Comparison of ENCODE assay signal across 12 mouse cellular contexts in the genomic region with DNA sequence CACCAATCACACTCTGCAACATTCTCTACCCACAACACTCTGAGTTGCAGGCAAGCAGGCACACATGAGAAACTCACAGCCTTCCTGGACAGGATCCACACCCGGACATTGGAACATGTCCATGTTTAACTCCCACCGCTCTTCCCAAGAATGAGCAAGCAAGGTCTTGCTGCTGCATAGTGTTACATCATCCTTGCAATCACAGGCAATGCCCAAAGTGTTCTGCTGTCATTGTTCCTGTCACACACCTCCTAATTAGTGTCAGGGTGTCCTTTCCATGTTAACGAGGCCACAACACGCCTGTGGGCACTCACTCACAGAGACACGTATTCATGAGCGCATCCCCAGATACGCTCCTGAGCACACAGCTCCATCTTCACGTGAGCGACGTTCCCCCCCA.
DNase-seq lines count a peak whose midpoint lies in the region; ATAC-seq and TF ChIP-seq lines count a peak whose summit lies in the region.
"Had no signal": no experiment of that assay in that cellular context is flagged by ENCODE, and none has a peak within 500 bp of the region (broad histone marks: within the 10 kb centered on the region; RNA-seq: fewer than 3 reads in every experiment).

No protein-coding gene starts in this region.

- TF ChIP-seq CTCF in lung, postnatal 0 days (IDR thresholded peaks at IDR 0.05): no peak
- TF ChIP-seq CTCF in lung, adult 2 months (IDR thresholded peaks at IDR 0.05; ENCODE audit: insufficient read depth, low read length): no peak
- no peak for TF ChIP-seq CTCF in cortical plate, adult 2 months (IDR thresholded peaks at IDR 0.05; ENCODE audit: extremely low read depth, insufficient read depth, low read length)

- peak; percentile 72 for ATAC-seq in frontal cortex, adult (ENCODE audit: low TSS enrichment)
- peak; percentile 46 for ATAC-seq in lung, postnatal 0 days
- ATAC-seq: intestine, embryonic 15.5 days had no signal

- TF ChIP-seq POLR2A in lung, adult 2 months (IDR thresholded peaks at IDR 0.05; ENCODE audit: borderline replicate concordance, extremely low read depth, low read depth, low read length): no peak
- 0 out of 2 replicates have a peak, but pooled peaks have one; percentile 4 for TF ChIP-seq POLR2A in cortical plate, adult 2 months (IDR thresholded peaks at IDR 0.05; ENCODE audit: extremely low read depth, insufficient read depth, low read length)

- H3K27me3 ChIP-seq in lung, postnatal 0 days (replicated peaks; ENCODE audit: insufficient read depth, low read length): no peaks in the 10 kb centered on the region
- H3K27me3 ChIP-seq: CH12.LX; intestine, embryonic 15.5 days; liver, embryonic 15.5 days had no signal

- no peaks in the 10 kb centered on the region for H3K9me3 ChIP-seq in lung, postnatal 0 days (ENCODE audit: low read length)
- H3K9me3 ChIP-seq: intestine, embryonic 15.5 days; liver, embryonic 15.5 days had no signal

- DNase-seq in frontal cortex, postnatal 14 days (ENCODE audit: low spot score in 2 of 2): no peak
- DNase-seq in lung, postnatal 0 days (ENCODE audit: low spot score): peak; percentile 30
- DNase-seq in lung, adult 2 months: no peak
- peak; percentile 49 to 67 for DNase-seq in right cerebral cortex, adult 2 months (ENCODE audit: low spot score in 2 of 2)
- no peak for DNase-seq in cerebellum, adult 8-10 months
- DNase-seq: kidney, postnatal 4 days; midbrain, embryonic 14.5 days had no signal

- H3K9ac ChIP-seq in lung, postnatal 0 days (replicated peaks; ENCODE audit: low read depth): no peak overlapping the region
- H3K9ac ChIP-seq: intestine, embryonic 15.5 days; liver, embryonic 15.5 days had no signal

- H3K27ac ChIP-seq in lung, postnatal 0 days (ENCODE audit: low read length): no peak overlapping the region
- H3K27ac ChIP-seq in cortical plate, adult 2 months (ENCODE audit: insufficient read depth, low read length): no peak overlapping the region
- H3K27ac ChIP-seq: intestine, embryonic 15.5 days; liver, embryonic 15.5 days had no signal

- 69% methylated on average over 10 of the region's 10 CpGs for WGBS in lung, postnatal 0 days
- 69% methylated on average over 10 of the region's 10 CpGs for WGBS in lung, adult 2 months

- H3K4me2 ChIP-seq in lung, postnatal 0 days (replicated peaks; ENCODE audit: low read depth, low read length): no peak overlapping the region
- H3K4me2 ChIP-seq: intestine, embryonic 15.5 days; liver, embryonic 15.5 days had no signal

- no peak overlapping the region for H3K4me3 ChIP-seq in lung, postnatal 0 days (ENCODE audit: low read depth, low read length)
- no peak overlapping the region for H3K4me3 ChIP-seq in lung, adult 2 months (replicated peaks; ENCODE audit: extremely low read depth, low read depth, low read length)
- no peak overlapping the region for H3K4me3 ChIP-seq in cortical plate, adult 2 months (ENCODE audit: insufficient read depth, low read length)
- H3K4me3 ChIP-seq: intestine, embryonic 15.5 days; liver, embryonic 15.5 days had no signal

- H3K36me3 ChIP-seq in lung, postnatal 0 days (ENCODE audit: insufficient read depth, low read length): no peaks in the 10 kb centered on the region
- H3K36me3 ChIP-seq: intestine, embryonic 15.5 days; liver, embryonic 15.5 days had no signal

- H3K4me1 ChIP-seq in lung, postnatal 0 days (ENCODE audit: insufficient read depth, low read depth, low read length): no peaks in the 10 kb centered on the region
- H3K4me1 ChIP-seq in lung, adult 2 months (ENCODE audit: control insufficient read depth, insufficient read depth, low read length): no peaks in the 10 kb centered on the region
- peaks cover 7% of the 10 kb centered on the region for H3K4me1 ChIP-seq in cortical plate, adult 2 months (ENCODE audit: control insufficient read depth, insufficient read depth, low read length)
- H3K4me1 ChIP-seq: intestine, embryonic 15.5 days; liver, embryonic 15.5 days had no signal

- TF ChIP-seq EP300 in lung, postnatal 0 days (IDR thresholded peaks at IDR 0.05): no peak

Comparison
In these comparisons a context has a peak if more than half of its experiments do, and no peak if none do; other contexts are left out.
1. DNase-seq: peak in lung, postnatal 0 days (single experiment) and right cerebral cortex, adult 2 months (2 of 2); none in frontal cortex, postnatal 14 days (0 of 2), lung, adult 2 months (single experiment) and cerebellum, adult 8-10 months (single experiment).